Mouse (Mus musculus): Measurements from ENCODE around the gene Zfp619. TPM values are rescaled to one million over a fixed set of nuclear protein-coding genes. Genes with fewer than 3 reads are reported as not detected.
A peak's percentile ranks its signal among the peaks of the same experiment; 100 is the strongest.

Zfp619 gene
- total and polyA plus RNA-seq, 2 experiments from 2014 or later: 1.2 to 3.7 TPM

DNA sequence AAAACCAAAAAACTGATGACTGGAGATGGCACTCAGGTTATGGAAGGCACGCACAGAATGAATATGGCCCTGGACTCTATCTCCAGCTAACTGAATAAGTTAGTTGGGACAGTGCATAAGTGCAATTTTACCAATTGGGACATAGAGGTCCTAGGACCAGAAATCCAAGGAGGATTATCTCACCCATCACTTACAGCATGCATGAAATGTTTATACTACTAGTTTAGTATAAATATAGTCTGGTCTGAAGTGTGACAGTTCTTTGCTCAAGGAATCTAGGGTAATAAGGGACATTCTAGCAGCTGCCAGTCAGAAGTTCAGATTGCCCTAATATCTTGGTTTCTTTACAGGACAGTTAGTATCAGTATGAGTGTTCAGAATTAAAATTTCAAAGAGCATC lies 13.5 kb upstream of the Zfp619 start:
- no peaks in the 10 kb centered on the region for H3K27me3 ChIP-seq (ENCODE audit: insufficient read depth, low read length)
- no peak for TF ChIP-seq CTCF (IDR thresholded peaks at IDR 0.05; ENCODE audit: low read depth)
- no peak for ATAC-seq
- no peaks in the 10 kb centered on the region for H3K36me3 ChIP-seq (ENCODE audit: insufficient read depth, low read length)
- no peak overlapping the region for H3K9ac ChIP-seq (replicated peaks; ENCODE audit: low read length)
- no peak overlapping the region for H3K4me3 ChIP-seq (ENCODE audit: low read length)
- H3K4me2 ChIP-seq (ENCODE audit: low read depth, low read length): no peak overlapping the region
- WGBS: 100% methylated on average over 1 of the region's 1 CpGs
- H3K9me3 ChIP-seq (ENCODE audit: low read length): peaks cover 6% of the 10 kb centered on the region; the same call in 1 of the 2 replicates
- no peak overlapping the region for H3K27ac ChIP-seq
- no peaks in the 10 kb centered on the region for H3K4me1 ChIP-seq (ENCODE audit: insufficient read depth, low read length)
- no peak for DNase-seq (ENCODE audit: low spot score)

DNA sequence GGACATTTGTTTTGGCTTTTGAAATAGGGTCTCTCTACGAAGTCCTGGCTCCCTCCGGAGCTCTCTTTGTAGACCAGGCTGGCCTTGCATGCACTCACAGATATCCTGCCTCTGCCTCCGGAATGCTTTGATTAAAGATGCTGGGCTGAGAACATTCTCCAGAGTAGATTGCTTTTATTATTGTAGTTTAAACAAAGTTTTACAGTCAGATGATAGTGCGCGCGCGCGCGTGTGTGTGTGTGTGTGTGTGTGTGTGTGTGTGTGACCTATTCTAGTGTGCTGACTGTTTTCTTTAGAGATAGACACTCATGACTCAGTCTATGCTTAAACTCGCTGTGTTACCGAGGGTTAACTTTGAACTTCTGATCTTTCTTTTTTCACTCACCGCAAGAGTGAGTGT lies 796 bp downstream of the Zfp619 start:
- peak overlapping the region; percentile 41; the same call in 1 of the 2 replicates for H3K9ac ChIP-seq (replicated peaks; ENCODE audit: low read length)
- DNase-seq (ENCODE audit: low spot score): peak; percentile 2
- H3K27me3 ChIP-seq (ENCODE audit: insufficient read depth, low read length): no peaks in the 10 kb centered on the region
- no peaks in the 10 kb centered on the region for H3K36me3 ChIP-seq (ENCODE audit: insufficient read depth, low read length)
- TF ChIP-seq CTCF (IDR thresholded peaks at IDR 0.05; ENCODE audit: low read depth): no peak
- ATAC-seq: no peak
- H3K4me1 ChIP-seq (ENCODE audit: insufficient read depth, low read length): no peaks in the 10 kb centered on the region; the same call in 1 of the 2 replicates
- no peak overlapping the region for H3K27ac ChIP-seq
- H3K4me2 ChIP-seq (ENCODE audit: low read depth, low read length): peak overlapping the region; percentile 61
- 87% methylated on average over 12 of the region's 12 CpGs for WGBS
- peak overlapping the region; percentile 53 for H3K4me3 ChIP-seq (ENCODE audit: low read length)
- H3K9me3 ChIP-seq (ENCODE audit: low read length): no peaks in the 10 kb centered on the region

DNA sequence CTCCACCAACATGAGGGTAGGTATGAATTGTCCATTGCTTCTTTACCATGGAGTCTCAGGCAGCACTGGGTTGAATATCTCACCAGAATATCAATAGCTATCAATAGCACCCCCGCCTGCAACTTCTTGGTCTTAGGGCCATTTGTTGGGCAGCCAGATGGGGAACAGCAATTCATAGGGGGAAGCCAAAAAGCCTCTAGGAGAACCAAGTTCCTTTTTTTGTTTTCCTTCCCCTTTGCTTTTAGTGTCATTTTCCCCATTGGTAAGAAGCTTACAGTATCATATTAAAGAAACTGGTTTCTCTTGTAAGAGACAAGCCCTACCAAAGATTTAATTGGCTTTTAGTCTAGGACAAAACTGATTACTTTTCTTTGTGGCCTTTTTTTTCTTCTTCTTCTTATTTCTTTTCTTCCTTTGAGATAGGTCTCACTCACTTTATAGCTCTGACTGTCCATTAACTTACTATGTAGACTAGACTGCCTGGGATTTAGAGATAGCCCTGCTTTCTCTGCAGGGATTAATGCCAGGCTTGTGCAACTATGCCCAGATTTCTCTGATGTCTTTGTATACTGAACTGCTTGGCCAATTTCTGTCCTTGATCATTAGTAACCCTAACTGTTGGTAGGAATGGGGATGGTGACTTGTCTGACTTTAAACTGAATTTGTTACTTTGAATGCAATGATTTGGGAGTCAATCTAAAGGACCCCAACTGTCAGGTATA lies 6.3 kb downstream of the Zfp619 start:
- no peak overlapping the region for H3K9ac ChIP-seq (replicated peaks; ENCODE audit: low read length)
- no peak for DNase-seq (ENCODE audit: low spot score)
- no peak overlapping the region for H3K4me2 ChIP-seq (ENCODE audit: low read depth, low read length)
- H3K27ac ChIP-seq: no peak overlapping the region
- no peaks in the 10 kb centered on the region for H3K4me1 ChIP-seq (ENCODE audit: insufficient read depth, low read length)
- H3K4me3 ChIP-seq (ENCODE audit: low read length): no peak overlapping the region
- ATAC-seq: no peak
- no peaks in the 10 kb centered on the region for H3K27me3 ChIP-seq (ENCODE audit: insufficient read depth, low read length)
- no peaks in the 10 kb centered on the region for H3K36me3 ChIP-seq (ENCODE audit: insufficient read depth, low read length)
- H3K9me3 ChIP-seq (ENCODE audit: low read length): no peaks in the 10 kb centered on the region
- WGBS: 91% methylated on average over 1 of the region's 1 CpGs
- TF ChIP-seq CTCF (IDR thresholded peaks at IDR 0.05; ENCODE audit: low read depth): no peak

DNA sequence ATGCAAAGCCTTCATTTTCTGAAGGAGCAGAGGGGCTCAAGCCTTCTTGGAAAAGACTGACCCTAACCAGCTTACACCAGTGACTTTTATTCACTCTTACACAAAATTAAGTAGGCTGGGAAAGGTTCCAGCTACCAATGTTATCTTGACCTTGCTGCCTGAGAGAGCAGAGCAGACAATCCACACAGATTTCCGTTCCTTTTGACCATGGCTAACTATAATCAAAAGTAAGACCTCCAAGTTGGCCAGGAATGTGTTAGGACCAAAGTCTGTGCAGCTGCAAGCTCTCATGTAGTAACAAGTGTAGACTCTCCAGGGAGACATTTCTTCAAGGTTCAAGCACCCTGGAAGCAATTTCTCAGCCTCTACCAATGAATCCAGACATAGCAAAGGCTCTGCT lies 25.6 kb downstream of the Zfp619 start:
- TF ChIP-seq CTCF (IDR thresholded peaks at IDR 0.05; ENCODE audit: low read depth): no peak
- ATAC-seq: no peak

DNA sequence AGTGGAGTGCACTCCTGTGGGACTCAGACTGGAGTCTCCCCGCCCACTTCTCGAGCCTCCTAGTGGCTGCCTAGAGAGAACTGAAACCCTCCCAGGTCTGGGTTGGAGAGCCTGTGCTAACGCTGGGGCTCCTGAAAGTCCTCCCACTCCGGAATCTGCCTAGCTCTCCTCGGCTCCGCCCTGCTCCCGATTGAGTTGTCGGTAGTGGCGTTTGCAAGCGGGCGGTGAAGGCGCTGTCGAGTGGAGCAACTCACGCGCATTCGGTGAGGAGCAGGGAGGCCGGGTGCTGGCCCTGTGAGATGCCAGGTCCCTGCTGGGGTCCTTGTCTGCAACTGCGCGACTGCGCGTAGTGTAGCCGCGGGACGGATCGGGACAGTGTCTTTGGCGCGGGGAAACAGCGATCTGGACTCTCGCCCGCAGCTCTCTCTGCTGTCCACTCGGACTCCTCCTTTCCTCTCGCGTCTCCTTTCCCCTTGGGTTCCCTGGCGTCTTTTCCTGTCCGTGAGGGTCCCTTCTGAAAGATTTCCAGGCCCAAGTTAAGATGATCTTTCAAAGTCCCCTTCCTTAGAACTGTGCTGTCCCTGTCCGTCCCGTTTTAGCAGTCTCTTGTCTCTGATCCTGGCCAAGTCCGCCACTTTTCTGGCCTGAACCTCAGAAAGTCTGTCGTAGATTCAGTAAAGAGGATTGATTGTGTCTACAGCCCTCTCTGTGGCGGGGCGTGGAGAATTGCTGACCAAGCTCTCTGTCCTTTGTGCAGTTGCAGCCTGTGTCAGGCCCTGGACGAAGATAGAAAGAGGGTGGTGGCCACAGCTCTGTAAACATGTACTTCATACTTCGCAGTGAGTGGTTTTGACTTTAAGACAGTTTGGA lies 26.9 kb downstream of the Zfp619 start:
- Histone ChIP-seq H3K27me3 (ENCODE audit: insufficient read depth, low read length) (no peaks in the 10 kb centered on the region), H3K4me3 (ENCODE audit: low read length) (peak overlapping the region; percentile 53), H3K4me2 (ENCODE audit: low read depth, low read length) (peak overlapping the region; percentile 93), H3K9me3 (ENCODE audit: low read length) (no peaks in the 10 kb centered on the region), H3K9ac (replicated peaks; ENCODE audit: low read length) (peak overlapping the region; percentile 61), H3K4me1 (ENCODE audit: insufficient read depth, low read length) (no peaks in the 10 kb centered on the region; the same call in 1 of the 2 replicates), H3K27ac (peak overlapping the region; percentile 83), H3K36me3 (ENCODE audit: insufficient read depth, low read length) (no peaks in the 10 kb centered on the region)
- peak; percentile 59 for TF ChIP-seq CTCF (IDR thresholded peaks at IDR 0.05; ENCODE audit: low read depth)
- peak; percentile 97 for ATAC-seq
- DNase-seq (ENCODE audit: low spot score): peak; percentile 86
- under 1% methylated on average over 43 of the region's 43 CpGs for WGBS

More for the DNA sequence above, 25.6 kb downstream of the Zfp619 start:
- Histone ChIP-seq H3K27me3 (ENCODE audit: insufficient read depth, low read length) (no peaks in the 10 kb centered on the region), H3K4me2 (ENCODE audit: low read depth, low read length) (no peak overlapping the region), H3K36me3 (ENCODE audit: insufficient read depth, low read length) (no peaks in the 10 kb centered on the region), H3K9me3 (ENCODE audit: low read length) (no peaks in the 10 kb centered on the region), H3K4me1 (ENCODE audit: insufficient read depth, low read length) (no peaks in the 10 kb centered on the region; the same call in 1 of the 2 replicates), H3K9ac (replicated peaks; ENCODE audit: low read length) (no peak overlapping the region), H3K27ac (no peak overlapping the region), H3K4me3 (ENCODE audit: low read length) (no peak overlapping the region)
- WGBS: 73% methylated on average over 1 of the region's 1 CpGs
- no peak for DNase-seq (ENCODE audit: low spot score)

DNA sequence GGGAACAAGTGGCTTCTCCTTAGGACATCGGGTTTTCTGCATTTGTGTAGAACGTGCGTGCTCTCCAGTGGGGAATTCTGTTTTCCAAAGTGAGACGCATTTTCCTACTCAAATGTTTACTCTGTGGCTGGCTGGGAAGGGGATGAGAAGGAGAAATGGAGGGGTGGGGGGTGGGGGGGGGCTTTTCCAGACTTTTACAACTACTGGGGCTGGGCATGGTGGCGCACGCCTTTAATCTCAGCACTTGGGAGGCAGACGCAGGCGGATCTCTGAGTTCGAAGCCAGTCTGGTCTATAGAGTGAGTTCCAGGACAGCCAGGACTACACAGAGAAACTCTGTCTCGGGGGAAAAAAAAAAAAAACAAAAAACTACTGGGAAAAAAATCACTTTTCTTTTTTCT lies 27.6 kb downstream of the Zfp619 start:
- no peaks in the 10 kb centered on the region for H3K36me3 ChIP-seq (ENCODE audit: insufficient read depth, low read length)
- DNase-seq (ENCODE audit: low spot score) (no peak), ATAC-seq (no peak)
- H3K27ac ChIP-seq: peak overlapping the region; percentile 83
- H3K27me3 ChIP-seq (ENCODE audit: insufficient read depth, low read length): no peaks in the 10 kb centered on the region
- H3K4me2 ChIP-seq (ENCODE audit: low read depth, low read length): peak overlapping the region; percentile 93
- TF ChIP-seq CTCF (IDR thresholded peaks at IDR 0.05; ENCODE audit: low read depth): no peak
- peak overlapping the region; percentile 61 for H3K9ac ChIP-seq (replicated peaks; ENCODE audit: low read length)
- no peaks in the 10 kb centered on the region for H3K9me3 ChIP-seq (ENCODE audit: low read length)
- no peaks in the 10 kb centered on the region; the same call in 1 of the 2 replicates for H3K4me1 ChIP-seq (ENCODE audit: insufficient read depth, low read length)
- peak overlapping the region; percentile 53 for H3K4me3 ChIP-seq (ENCODE audit: low read length)
- WGBS: 39% methylated on average over 10 of the region's 10 CpGs
